Mouse (Mus musculus) ES-Bruce4 (cell line): ENCODE measurements at regions not wholly inside any gene's neighbourhood (a gene's known extent, or its start where the extent isn't known, plus 50 kb on each side); places are given as distances from the start of the nearest gene placed in this dataset.

Experiments used
- CTCF ChIP-seq: IDR thresholded peaks from one replicate; pipeline ENCODE4 v1.8.1; 2011; ENCODE audit warnings: low read depth, low read length
- EP300 ChIP-seq: IDR thresholded peaks from 2 replicates; pipeline ENCODE4 v1.6.1; 2011; ENCODE audit warnings: low read depth, low read length; ENCODE audit not compliant: insufficient read depth

DNA sequence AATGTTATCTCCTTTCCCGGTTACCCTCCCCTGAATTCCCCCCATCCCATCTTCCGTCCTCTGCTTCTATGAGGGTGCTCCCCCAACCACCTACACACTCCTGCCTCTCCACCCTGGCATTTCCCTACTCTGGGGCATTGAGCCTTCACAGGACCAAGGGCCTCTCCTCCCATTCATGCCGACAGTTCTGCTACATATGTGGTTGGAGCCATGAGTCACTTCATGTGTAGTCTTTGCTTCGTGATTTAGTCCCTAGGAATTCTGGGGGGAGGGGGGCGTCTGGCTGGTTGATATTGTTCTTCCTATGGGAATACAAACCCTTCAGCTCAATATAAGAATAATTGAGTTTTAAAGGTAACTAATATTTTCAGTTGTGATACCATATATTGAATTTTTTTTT, 74.0 kb upstream of the Cxxc4 start:
- TF ChIP-seq CTCF = no peak
- TF ChIP-seq EP300 = no peak
